Mouse (Mus musculus) frontal cortex, postnatal 10 days (tissue): ENCODE measurements around the gene Ndufv1.
A peak's percentile ranks its signal among the peaks of the same experiment; 100 is the strongest.
"Not testable (repeated sequence)": the region's sequence is repeated elsewhere in the genome, so short reads cannot be mapped to it uniquely, and the experiment has no call there.

ENCODE experiments used
- DNase-seq, 2 experiments: peaks; one replicate each; pipeline ENCODE4 v3.0.0; 2022; ENCODE audit warnings: low spot score in 2 of 2, mixed read lengths in 1 of 2

The Ndufv1 gene

GRCm38 (mm10) chr19:4012432-4013022, at the start of gene Ndufv1:
Gene Ndufv1, minus strand, starts transcription at chr19:4012806.
- DNase-seq, result peak; percentile 97 to 98

DNA sequence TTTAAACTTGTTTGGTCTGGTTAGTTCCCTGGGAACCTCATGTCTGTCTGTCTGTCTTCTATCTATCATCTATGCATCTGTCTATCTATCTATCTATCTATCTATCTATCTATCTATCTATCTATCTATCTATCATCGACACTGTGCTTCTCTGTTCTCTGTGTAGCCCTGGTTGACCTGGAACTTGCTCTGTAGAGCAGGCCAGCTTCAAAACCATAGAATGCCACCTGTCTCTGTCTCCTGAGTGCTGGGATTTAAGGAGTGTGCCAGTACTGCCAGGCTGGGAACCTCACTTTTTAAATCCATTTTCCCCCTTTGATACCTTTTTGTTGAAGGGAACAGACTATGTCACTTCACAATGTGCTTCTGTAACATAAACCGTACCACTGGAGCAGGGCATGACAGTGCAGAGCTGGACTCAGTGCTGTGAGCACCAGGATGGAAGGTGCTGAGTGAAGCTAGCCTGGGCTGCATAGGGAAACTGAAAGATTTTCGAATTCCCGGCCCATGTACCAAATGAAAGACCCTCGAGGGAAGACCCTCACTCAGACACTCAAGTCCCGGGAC, 48.4 kb upstream of the Ndufv1 start:
- DNase-seq, result no peak

DNA sequence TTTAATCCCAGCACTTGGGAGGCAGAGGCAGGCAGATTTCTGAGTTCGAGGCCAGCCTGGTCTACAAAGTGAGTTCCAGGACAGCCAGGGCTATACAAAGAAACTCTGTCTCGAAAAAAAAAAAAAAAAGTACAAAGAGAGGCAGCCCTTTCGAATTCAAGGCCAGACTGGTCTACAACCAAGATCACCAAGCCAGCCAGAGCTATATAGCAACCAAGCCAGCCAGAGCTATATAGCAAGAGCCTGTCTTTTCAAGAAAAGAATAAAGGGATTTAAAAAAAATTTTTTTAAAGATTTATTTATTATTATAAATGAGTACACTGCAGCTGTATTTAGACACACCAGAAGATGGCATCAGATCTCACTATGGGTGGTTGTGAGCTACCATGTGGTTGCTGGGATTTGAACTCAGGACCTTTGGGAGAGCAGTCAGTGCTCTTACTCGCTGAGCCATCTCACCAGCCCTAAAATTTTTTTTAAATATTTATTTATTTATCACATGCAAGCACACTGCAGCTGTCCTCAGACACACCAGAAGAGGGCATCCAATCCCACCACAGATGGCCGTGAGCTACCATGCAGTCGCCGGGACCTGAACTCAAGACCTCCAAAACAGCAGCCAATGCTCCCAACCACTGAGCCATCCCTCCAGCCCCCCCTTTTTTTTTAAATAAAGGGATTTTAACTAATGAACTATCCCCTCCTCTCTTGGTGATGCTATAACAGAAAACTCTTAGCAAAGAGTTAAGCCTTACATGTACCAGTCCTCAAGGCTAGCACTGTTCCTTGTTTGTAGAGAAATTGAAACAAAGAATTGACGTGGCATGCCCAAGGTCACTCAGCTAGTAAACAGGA, 47.7 kb upstream of the Ndufv1 start:
- DNase-seq, result not testable (repeated sequence)

DNA sequence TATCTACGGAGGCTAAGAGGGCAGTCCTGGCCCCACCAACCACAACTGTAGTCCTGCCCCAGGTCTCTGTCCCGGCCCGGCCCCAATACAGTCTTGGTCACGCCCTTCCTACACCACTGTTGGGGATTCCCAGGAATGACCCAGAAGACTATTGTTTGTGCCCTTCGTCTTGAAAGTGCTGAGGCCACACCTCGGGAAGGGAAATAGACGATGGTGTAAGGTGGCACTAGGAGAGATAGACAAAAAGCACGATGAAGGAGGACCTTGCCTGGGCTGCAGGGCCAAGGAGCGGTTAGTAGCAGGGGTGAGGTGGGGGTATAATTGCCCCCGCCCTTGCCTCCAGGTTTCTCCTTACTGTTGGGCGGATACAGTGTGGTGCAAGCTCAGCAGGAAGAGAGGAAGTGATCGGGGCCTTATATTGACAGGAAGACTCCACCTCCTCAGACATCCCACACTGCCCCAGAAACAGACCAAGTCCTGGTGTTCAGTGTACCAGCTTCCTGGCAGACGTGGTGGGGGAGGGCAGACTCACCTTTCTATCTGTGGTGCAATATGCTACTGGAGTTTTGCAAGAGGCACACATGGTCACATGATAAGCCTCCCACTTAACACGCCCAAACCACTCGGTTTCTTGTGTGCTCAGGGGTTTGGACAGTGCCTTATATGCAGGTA, 46.6 kb upstream of the Ndufv1 start, which contains the start of gene Gstp3:
Gene Gstp3 (minus strand): TSS at position 501 of the 672 bp plus-strand sequence.
- no peak for DNase-seq

DNA sequence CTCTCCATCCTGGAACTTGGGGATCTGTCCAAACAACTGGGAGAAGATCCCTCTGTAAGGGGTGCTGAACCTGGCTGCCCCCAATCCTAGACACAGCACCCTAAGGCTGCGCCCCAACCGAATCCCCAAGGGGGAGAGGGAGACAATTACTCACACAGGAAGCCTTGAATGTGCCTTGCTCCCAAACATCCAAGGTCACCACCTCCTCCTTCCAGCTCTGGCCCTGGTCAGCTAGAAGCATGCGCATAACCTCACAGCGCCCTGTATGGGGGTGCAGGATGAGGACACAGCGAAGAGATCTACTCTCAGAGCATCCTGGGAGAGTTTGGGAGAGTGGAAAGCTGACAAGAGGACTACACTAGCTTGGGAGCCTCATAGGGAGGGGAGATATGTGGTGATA, 46.0 kb upstream of the Ndufv1 start:
- DNase-seq, result no peak

DNA sequence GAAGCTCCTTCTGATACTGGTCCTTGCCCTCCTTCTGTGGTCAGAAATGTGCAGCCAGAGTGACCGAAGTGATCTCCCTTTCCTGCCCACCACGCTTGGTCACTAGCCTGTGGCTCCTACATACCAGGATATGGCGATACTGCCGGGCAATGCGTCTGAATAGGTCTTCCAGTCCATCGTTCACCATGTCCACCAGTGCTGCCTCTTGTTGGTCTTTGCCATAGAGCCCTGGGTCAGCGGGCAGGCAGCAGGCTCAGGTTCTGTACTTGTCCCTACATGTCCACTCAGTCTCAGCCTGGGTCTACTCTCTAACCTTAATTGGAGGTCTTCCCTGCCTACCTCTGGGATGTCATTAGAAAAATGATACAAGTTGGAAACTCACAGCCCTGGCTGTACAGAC, 45.4 kb upstream of the Ndufv1 start:
- DNase-seq, result no peak

DNA sequence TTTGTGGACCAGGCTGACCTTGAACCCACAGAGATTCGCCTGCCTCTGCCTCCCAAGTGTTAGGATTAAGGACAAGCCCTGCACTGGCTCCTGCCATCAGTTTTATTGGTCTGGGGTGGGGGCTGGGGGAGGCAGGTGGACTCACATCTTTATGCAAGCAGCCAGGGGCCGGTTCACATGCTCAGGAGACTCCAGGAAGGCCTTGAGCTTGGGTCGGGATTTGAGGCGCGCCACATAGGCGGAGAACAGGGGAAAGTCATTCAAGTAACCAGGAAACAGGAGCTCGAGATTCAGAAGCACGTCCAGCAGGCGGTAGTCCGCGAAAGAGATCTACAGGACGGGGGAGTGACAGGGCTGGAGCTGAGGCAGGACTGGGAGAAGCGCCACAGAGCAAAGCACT, 44.8 kb upstream of the Ndufv1 start:
- DNase-seq, result no peak

GRCm38 (mm10) chr19:4056727-4057126, 44.1 kb upstream of the Ndufv1 start:
- no peak for DNase-seq

- DNase-seq, result no peak
Observed at GRCm38 (mm10) chr19:4055947-4056693, 43.5 kb upstream of the Ndufv1 start.

- DNase-seq, result no peak
Observed at GRCm38 (mm10) chr19:4055216-4055946, 42.8 kb upstream of the Ndufv1 start.

DNA sequence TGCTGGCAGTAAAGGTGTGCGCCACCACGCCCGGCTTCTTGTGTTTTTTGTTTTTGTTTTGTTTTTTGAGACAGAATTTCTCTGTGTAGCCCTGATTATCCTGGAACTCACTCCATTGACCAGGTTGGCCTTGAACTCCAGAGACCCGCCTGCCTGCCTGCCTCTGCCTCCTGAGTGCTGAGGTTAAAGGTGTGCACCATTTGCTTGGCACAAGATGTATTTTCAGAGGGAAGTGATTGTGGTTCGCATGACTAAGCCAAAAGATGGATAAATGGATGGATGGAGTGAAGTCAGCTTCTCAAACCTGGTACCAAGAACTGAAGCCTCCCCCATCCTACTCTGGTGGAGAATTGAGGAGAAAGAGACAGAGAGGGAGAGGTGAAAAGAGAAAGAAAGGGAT, 42.0 kb upstream of the Ndufv1 start:
- no peak for DNase-seq

DNA sequence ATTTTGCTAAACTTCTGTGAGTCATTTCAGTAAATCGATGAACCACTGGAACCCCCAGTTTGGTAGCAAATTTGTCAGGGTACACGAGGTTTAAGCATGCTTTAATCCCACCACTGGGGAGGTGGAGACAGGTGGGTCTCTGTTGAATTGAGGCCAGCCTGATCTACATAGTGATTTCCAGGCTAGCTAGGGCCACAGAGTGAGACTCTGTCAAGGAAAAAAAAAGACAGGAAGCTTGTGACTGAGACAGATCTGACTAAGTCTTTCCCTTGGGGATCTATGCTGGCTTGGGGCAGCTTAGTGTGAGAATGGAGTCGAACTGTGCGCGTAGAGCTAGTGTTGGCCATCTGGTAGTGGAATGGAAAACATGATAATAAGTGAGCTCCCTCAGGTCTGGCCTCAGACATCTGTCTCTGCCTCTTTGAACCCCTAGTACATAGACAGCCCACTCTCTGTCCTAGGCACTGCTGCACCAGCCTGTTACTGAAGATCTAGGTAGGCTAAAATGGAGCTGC, 40.0 kb upstream of the Ndufv1 start:
- no peak for DNase-seq

DNA sequence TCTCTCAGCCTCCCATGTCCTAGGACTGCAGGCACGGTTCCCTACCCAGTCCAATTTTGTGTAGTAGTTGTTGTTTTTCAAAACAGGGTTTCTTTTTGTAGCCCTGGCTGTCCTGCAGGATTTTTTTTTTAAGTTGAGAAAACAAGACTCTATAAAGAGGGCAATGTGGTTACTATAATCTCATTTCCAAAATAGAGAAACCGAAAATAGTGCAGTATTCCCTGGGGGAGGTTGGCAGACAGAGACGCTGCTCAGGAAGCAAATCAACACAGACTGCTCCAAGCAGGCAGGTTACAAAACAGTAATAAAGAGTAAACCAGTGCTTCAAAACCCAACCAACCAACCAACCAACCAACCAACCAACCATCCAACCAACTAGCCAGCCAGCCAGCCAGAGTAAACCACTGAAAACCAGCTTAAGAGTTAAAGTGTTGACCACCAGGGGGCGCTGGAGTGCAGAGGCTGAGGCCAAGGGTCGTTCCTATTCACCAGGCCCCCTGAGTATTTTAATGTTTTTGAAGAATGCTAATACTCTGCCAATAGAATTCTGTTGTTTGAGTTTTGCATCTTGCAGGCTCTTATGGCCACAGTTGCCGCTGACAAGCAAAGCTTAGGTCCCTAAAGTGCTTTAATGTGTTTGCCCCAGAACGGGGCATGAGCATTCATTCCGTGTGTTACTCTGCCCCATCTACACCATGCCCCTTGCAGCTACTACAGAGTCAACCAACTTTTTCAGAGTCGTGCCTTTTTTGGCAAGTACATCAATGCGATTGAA, 39.3 kb upstream of the Ndufv1 start:
- DNase-seq, result peak in 1 of 2 experiments; percentile 38

DNA sequence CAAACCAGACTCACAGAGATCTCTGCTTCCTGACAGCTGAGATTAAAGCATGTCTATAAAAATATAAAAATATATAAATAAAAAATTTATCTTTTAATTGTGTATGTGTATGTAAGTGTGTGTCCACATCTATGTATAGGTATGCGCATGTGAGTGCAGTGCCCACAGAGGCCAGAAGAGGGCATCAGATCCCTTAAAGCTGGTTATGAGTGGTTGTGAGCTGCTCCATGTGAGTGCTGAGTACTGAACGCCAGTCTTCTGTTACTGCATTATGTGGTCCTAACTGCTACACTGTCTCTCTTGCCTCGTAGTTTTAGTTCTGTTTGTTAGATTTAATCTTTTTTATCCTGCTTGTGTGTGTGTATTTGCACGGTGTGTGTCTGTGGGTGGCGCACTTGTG, 38.4 kb upstream of the Ndufv1 start:
- no peak for DNase-seq

DNA sequence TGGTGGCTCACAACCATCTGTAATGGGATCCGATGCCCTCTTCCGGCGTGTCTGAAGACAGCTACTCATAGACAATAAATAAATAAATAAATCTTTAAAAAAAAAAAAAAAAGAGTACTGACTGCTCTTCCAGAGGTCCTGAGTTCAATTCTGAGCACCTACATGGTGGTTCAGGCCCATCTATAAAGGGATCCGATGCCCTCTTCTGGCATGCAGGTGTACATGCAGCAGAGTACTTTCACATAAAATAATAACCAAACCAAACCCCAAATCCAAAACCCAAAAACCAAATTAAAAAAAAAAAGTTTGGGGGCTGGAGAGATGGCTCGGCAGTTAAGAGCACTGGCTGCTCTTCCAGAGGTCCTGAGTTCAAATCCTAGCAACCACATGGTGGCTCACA, 36.5 kb upstream of the Ndufv1 start:
- DNase-seq, result not testable (repeated sequence)

DNA sequence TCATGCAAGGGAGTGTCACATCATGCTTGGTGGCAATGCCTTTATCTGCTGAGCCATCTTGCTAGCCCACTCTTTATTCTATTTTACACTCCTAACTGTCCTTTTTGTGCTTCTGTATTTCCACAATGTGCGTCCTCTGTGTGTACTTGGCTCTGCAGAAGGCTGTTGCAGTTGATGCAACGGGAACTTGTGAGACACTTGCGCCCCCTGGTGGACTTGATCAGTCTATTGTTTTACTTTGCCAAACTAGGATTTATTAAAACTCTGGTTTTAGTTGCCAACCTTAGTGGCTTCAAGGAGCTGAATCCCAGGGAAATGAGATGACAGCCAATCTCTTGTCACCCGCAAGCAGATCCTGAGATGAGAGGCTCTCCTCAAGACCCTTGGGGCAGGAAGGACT, 35.3 kb upstream of the Ndufv1 start:
- DNase-seq, result peak; percentile 29 to 58

DNA sequence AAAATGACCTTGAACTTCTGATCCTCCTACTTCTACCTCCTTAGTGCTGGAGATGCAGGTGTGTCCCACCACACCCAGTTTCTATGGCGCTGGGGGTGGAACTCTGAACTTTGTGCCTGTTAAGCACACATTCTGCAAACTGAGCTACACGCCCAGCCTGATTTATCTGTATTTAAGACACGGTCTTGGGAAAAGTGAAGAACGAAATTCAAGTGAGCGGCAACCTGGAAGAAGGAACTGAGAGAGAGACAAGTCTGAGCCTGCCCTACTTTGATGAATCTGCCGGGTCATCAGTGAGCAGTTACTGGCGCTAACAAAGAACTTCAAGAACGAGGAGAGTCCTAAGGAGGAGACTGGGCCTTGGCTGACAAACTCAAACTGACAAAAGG, 34.3 kb upstream of the Ndufv1 start:
- no peak for DNase-seq

DNA sequence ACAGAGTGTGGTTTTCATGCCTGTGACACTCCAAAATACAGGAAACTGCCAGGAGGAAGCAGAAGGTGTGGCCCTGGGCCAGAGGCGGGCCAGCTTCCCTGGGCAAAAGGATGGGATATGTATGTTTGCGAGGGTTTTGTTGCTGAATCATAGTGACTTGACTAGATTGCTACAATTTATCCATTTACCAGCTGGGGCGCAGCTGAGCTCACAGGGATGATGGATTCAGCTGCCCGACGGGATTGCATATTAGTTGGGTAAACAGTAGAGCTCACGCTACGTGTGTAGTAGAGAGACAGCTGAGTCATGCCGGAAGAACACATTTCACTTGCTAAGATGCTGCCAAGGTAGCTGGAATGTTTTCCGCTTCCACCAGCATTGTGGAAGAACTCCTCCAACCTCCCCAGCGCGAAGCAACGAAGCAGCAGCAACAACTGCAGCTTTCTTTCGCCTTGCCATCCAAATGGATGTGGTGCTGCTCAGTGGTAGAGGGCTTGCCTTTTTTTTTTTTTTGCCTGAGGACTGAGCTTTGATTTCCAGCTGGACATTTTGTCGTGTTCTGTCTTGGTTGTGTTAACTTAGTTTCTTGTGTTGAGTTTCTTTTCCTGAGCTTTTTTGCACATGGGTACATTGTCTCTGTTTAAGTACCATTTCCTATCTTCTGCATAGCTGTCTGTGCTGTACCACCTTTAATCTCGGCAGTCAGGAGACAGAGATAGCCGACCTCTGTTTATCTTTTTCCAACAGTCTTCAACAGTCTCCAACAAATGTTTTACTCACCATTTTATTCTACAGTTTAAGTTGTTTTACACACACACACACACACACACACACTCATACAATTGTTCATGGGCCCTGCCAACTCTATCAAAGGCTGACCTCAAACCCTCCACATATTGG, 33.6 kb upstream of the Ndufv1 start, which contains the start of gene Gstp2:
Gene Gstp2 (minus strand): TSS at position 58 of the 900 bp plus-strand sequence.
- DNase-seq, result peak; percentile 59 to 66

DNA sequence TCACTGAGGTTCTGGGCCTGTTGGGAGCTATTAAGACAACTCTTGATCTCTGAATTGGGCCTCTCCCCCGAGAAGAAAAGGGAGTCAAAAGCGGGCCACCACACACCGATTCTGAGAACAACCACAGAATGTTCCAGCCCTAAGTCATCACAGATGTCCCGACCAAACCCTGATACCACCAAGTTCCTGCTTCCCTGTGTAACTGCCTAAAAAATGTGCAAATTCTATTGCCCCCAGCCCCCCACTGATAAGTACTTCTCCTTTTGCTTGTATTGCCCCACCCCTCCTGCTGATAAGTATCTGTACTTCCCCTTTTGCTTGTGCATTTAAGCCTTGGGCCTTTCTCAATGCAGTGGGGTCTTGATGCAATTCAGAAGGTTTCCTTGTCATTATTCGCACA, 31.5 kb upstream of the Ndufv1 start:
- DNase-seq, result not testable (repeated sequence)
